Mouse (Mus musculus) ES-Bruce4 (cell line): ENCODE measurements around the gene Kmt2d. TPM values are rescaled to one million over a fixed set of nuclear protein-coding genes. Genes with fewer than 3 reads are reported as not detected.
A peak's percentile ranks its signal among the peaks of the same experiment; 100 is the strongest.

Experiments
- H3K27ac ChIP-seq: 2 replicates; pipeline ENCODE4 v1.5.1; 2012; ENCODE audit warnings: low read length, inconsistent platforms; ENCODE audit not compliant: insufficient read depth
- H3K27me3 ChIP-seq: 2 replicates; pipeline ENCODE4 v1.6.1; 2012; ENCODE audit warnings: mild to moderate bottlenecking, low read length, inconsistent platforms; ENCODE audit not compliant: control insufficient read depth, poor library complexity, insufficient read depth, severe bottlenecking
- H3K36me3 ChIP-seq: 2 replicates; pipeline ENCODE4 v1.6.1; 2012; ENCODE audit warnings: inconsistent platforms, mild to moderate bottlenecking, low read length, moderate library complexity; ENCODE audit not compliant: control insufficient read depth, poor library complexity, insufficient read depth, severe bottlenecking
- H3K4me1 ChIP-seq: one replicate; pipeline ENCODE4 v1.8.1; 2011; ENCODE audit warnings: low read length; ENCODE audit not compliant: control insufficient read depth, insufficient read depth
- H3K4me3 ChIP-seq: 2 replicates; pipeline ENCODE4 v1.5.1; 2011; ENCODE audit warnings: low read depth, mild to moderate bottlenecking, low read length
- H3K9ac ChIP-seq: 2 replicates; pipeline ENCODE4 v1.6.1; 2012; ENCODE audit warnings: low read depth, mild to moderate bottlenecking, inconsistent platforms; ENCODE audit not compliant: poor library complexity, severe bottlenecking
- H3K9me3 ChIP-seq: replicated peaks from 2 replicates; pipeline ENCODE4 v1.6.1; 2012; ENCODE audit warnings: mild to moderate bottlenecking, low read length, inconsistent platforms; ENCODE audit not compliant: control insufficient read depth, poor library complexity, insufficient read depth, severe bottlenecking
- CTCF ChIP-seq: IDR thresholded peaks from one replicate; pipeline ENCODE4 v1.8.1; 2011; ENCODE audit warnings: low read depth, low read length
- EP300 ChIP-seq: IDR thresholded peaks from 2 replicates; pipeline ENCODE4 v1.6.1; 2011; ENCODE audit warnings: low read depth, low read length; ENCODE audit not compliant: insufficient read depth
- POLR2A ChIP-seq: IDR thresholded peaks from one replicate; pipeline ENCODE4 v1.8.1; 2011; ENCODE audit warnings: low read length; ENCODE audit not compliant: insufficient read depth
- polyA plus RNA-seq: library from polyadenylated mRNA; stranded (reverse); fragments of >200 nt; gene quantifications from 2 replicates; pipeline ENCODE4 v1.2.4, GENCODE M21; 2011; ENCODE audit warnings: low read depth; ENCODE audit not compliant: missing spikeins, insufficient read depth, insufficient read length

The Kmt2d gene
- polyA plus RNA-seq, 1 experiment: 51.9 TPM

GRCm38 (mm10) chr15:98846140-98846539, 24.9 kb downstream of the Kmt2d start:
- Histone ChIP-seq H3K9me3 (no peaks in the 10 kb centered on the region), H3K36me3 (peaks cover 52% of the 10 kb centered on the region), H3K4me3 (no peak overlapping the region), H3K27ac (no peak overlapping the region), H3K4me1 (no peaks in the 10 kb centered on the region), H3K27me3 (no peaks in the 10 kb centered on the region), H3K9ac (no peak overlapping the region)
- TF ChIP-seq POLR2A: no peak
- no peak for TF ChIP-seq EP300
- no peak for TF ChIP-seq CTCF

DNA sequence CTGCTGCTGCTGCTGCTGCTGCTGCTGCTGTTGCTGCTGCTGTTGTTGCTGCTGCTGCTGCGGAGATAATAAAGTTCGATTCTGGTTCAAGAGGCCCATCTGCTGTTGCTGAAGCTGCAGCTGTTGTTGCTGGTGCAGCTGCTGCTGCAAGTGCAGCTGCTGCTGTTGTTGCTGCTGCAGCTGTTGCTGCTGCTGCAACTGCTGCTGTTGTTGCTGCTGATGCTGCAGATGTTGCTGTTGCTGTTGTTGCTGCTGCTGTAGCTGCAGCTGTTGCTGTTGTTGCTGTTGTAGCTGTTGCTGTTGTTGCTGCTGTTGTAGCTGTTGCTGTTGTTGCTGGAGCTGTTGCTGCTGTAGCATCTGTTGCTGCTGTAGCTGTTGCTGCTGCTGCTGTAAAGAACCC, 25.9 kb downstream of the Kmt2d start:
- no peak overlapping the region for H3K4me3 ChIP-seq
- H3K36me3 ChIP-seq: peaks cover 47% of the 10 kb centered on the region
- no peaks in the 10 kb centered on the region for H3K9me3 ChIP-seq
- no peak overlapping the region for H3K27ac ChIP-seq
- no peak for TF ChIP-seq CTCF
- TF ChIP-seq POLR2A: no peak
- no peak for TF ChIP-seq EP300
- H3K4me1 ChIP-seq: no peaks in the 10 kb centered on the region
- no peaks in the 10 kb centered on the region for H3K27me3 ChIP-seq
- H3K9ac ChIP-seq: no peak overlapping the region

- Histone ChIP-seq H3K36me3 (peaks cover 42% of the 10 kb centered on the region), H3K27ac (no peak overlapping the region), H3K4me1 (no peaks in the 10 kb centered on the region), H3K9me3 (no peaks in the 10 kb centered on the region), H3K4me3 (no peak overlapping the region), H3K9ac (no peak overlapping the region), H3K27me3 (no peaks in the 10 kb centered on the region)
- TF ChIP-seq POLR2A (no peak), CTCF (no peak), EP300 (no peak)
These were observed 27.3 kb downstream of the Kmt2d start for GRCm38 (mm10) chr15:98843595-98844223.

GRCm38 (mm10) chr15:98839671-98840585, 31.1 kb downstream of the Kmt2d start:
- Histone ChIP-seq H3K27ac (no peak overlapping the region), H3K9me3 (no peaks in the 10 kb centered on the region), H3K36me3 (peaks cover 49% of the 10 kb centered on the region), H3K9ac (no peak overlapping the region), H3K4me3 (peak overlapping the region; percentile 13; the same call in 1 of the 2 replicates), H3K27me3 (no peaks in the 10 kb centered on the region), H3K4me1 (no peaks in the 10 kb centered on the region)
- no peak for TF ChIP-seq POLR2A

DNA sequence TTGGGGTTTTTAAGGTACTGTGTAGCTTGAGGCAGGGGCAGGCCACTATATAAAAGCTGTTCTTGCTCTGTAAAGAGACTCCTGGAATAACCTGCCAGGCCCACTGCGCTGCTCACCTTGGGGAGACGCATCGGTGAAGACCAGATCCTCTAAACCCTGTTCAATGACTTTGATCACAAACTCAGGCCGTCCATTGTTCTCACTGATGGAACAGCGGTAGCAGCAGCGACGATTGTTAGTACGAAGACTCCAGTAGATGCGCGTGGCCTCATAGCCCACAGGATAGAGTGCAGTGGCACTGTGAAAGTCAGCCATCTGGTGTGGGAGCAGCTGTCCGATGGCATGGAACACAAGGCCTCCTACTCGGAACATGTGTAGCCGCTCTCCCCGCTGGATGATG, 31.8 kb downstream of the Kmt2d start:
- no peak for TF ChIP-seq POLR2A
- TF ChIP-seq CTCF: no peak
- no peak for TF ChIP-seq EP300
- H3K27me3 ChIP-seq: no peaks in the 10 kb centered on the region
- H3K9me3 ChIP-seq: no peaks in the 10 kb centered on the region
- H3K9ac ChIP-seq: no peak overlapping the region
- H3K36me3 ChIP-seq: peaks cover 48% of the 10 kb centered on the region
- H3K27ac ChIP-seq: no peak overlapping the region
- H3K4me1 ChIP-seq: no peaks in the 10 kb centered on the region
- H3K4me3 ChIP-seq: peak overlapping the region; percentile 13; the same call in 1 of the 2 replicates

DNA sequence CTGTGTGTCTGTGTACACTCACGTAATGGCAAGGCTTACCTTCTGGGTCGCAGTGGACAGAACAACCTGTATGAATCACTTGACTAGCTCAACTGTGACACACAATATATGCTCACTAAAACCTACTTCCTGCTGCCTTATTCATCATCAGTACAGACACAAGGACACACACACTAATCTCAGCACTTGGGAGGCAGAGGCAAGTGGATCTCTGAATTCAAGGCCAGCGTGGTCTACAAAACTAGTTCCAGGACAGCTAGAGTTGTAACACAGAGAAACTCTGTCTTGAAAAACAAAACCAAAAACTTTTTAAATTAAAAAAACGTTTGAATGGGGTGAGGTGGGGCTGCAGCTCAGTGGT, 33.3 kb downstream of the Kmt2d start:
- H3K4me3 ChIP-seq: no peak overlapping the region
- H3K27ac ChIP-seq: no peak overlapping the region
- H3K9me3 ChIP-seq: no peaks in the 10 kb centered on the region
- H3K36me3 ChIP-seq: peaks cover 44% of the 10 kb centered on the region
- TF ChIP-seq EP300: no peak
- no peak for TF ChIP-seq CTCF
- TF ChIP-seq POLR2A: no peak
- H3K4me1 ChIP-seq: no peaks in the 10 kb centered on the region
- H3K27me3 ChIP-seq: no peaks in the 10 kb centered on the region
- no peak overlapping the region for H3K9ac ChIP-seq
